Mouse (Mus musculus): ENCODE measurements around the gene Prss57.

GRCm38 (mm10) chr10:79838151-79838550, 47.4 kb upstream of the Prss57 start:
- TF ChIP-seq CTCF (IDR thresholded peaks at IDR 0.05; ENCODE audit: low read depth, low read length) (no peak), TAL1 (conservative IDR thresholded peaks at IDR 0.05; ENCODE audit: low read depth, low read length) (no peak), GATA2 (IDR thresholded peaks at IDR 0.05; ENCODE audit: borderline replicate concordance, low read depth, low read length) (no peak), GATA1 (IDR thresholded peaks at IDR 0.05; ENCODE audit: borderline replicate concordance, low read length) (no peak)

Measured in G1E (cell line).